Mouse (Mus musculus) NIH3T3 (cell line): ENCODE data around the gene Ncbp2.

Experiments used
- DNase-seq: peaks from one replicate; pipeline ENCODE4 v3.0.0-alpha.2; 2012; ENCODE audit warnings: low read depth

Gene Ncbp2

GRCm38 (mm10) chr16:32009913-32010312, 61.6 kb downstream of the Ncbp2 start:
- DNase-seq: peak; percentile 49

DNA sequence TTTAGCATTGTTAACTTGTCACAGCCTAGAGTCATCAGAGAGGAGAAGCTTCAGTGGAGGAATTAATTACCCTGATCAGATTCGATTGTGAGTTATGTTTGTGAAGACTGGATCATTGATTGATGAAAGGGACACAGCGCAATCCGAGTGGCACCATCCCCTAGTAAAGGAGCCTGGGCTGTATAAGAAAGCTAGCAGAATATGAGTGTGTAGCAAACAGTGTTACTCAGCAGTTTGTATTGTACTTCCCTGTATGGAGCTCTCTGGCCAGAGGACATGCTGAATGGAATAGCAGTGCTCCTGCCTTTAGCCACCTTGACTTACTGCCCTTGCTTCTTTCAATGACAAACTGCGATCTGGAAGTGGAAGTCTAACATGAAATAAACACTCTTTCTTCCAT, 62.0 kb downstream of the Ncbp2 start:
- no peak for DNase-seq
